Mouse (Mus musculus) kidney, embryonic 15.5 days (tissue): ENCODE measurements at regions not wholly inside any gene's neighbourhood (a gene's known extent, or its start where the extent isn't known, plus 50 kb on each side); places are given as distances from the start of the nearest gene placed in this dataset.

Experiments used
- ATAC-seq: fragments of 200-750 bp; cut with Nextera tagmentation; replicated peaks from 2 replicates; pipeline ENCODE4 v1.8.0; 2017; ENCODE audit warnings: moderate TSS enrichment; ENCODE audit not compliant: low FRiP score
- H3K27ac ChIP-seq: fragments of 300-500 bp; sonication (generic); 2 replicates; pipeline ENCODE4 v1.5.1; 2015; ENCODE audit warnings: mild to moderate bottlenecking, inconsistent platforms
- H3K27me3 ChIP-seq: fragments of 300-500 bp; sonication (generic); 2 replicates; pipeline ENCODE4 v1.6.1; 2015; ENCODE audit warnings: inconsistent platforms
- H3K36me3 ChIP-seq: fragments of 300-500 bp; sonication (generic); 2 replicates; pipeline ENCODE4 v1.6.1; 2015; ENCODE audit warnings: inconsistent platforms
- H3K4me1 ChIP-seq: fragments of 300-500 bp; sonication (generic); 2 replicates; pipeline ENCODE4 v1.6.1; 2015; ENCODE audit warnings: inconsistent platforms
- H3K4me2 ChIP-seq: fragments of 300-500 bp; sonication (generic); 2 replicates; pipeline ENCODE4 v1.6.1; 2015; ENCODE audit warnings: moderate library complexity, mild to moderate bottlenecking, inconsistent platforms
- H3K4me3 ChIP-seq: fragments of 300-500 bp; sonication (generic); replicated peaks from 2 replicates; pipeline ENCODE4 v1.5.1; 2015; ENCODE audit warnings: mild to moderate bottlenecking, inconsistent platforms
- H3K9ac ChIP-seq: fragments of 300-500 bp; sonication (generic); 2 replicates; pipeline ENCODE4 v1.6.1; 2015; ENCODE audit warnings: mild to moderate bottlenecking, inconsistent platforms
- H3K9me3 ChIP-seq: fragments of 300-500 bp; sonication (generic); replicated peaks from 2 replicates; pipeline ENCODE4 v1.6.1; 2016; ENCODE audit warnings: inconsistent platforms
- WGBS: fragments of 180-500 bp; shearing (Covaris S2); methylation state at CpG from one replicate; pipeline ENCODE4 v1.1.7; 2015; ENCODE audit warnings: mixed read lengths; 5-methylcytosine and 5-hydroxymethylcytosine counted together

- no peak for ATAC-seq
- no peaks in the 10 kb centered on the region for H3K36me3 ChIP-seq
- H3K27me3 ChIP-seq: no peaks in the 10 kb centered on the region
Observed at GRCm38 (mm10) chr9:11729732-11730131, 825.2 kb upstream of the Cntn5 start.

GRCm38 (mm10) chr9:11721811-11722210 lies 817.2 kb upstream of the Cntn5 start:
- no peaks in the 10 kb centered on the region for H3K27me3 ChIP-seq
- no peak overlapping the region for H3K27ac ChIP-seq
- no peak overlapping the region for H3K4me3 ChIP-seq
- WGBS: 83% methylated on average over 2 of the region's 2 CpGs
- no peak overlapping the region for H3K9ac ChIP-seq
- no peak overlapping the region for H3K4me2 ChIP-seq
- no peaks in the 10 kb centered on the region for H3K9me3 ChIP-seq
- ATAC-seq: no peak
- H3K36me3 ChIP-seq: no peaks in the 10 kb centered on the region
- H3K4me1 ChIP-seq: no peaks in the 10 kb centered on the region

More at GRCm38 (mm10) chr9:11729732-11730131, 825.2 kb upstream of the Cntn5 start:
- Histone ChIP-seq H3K4me3 (no peak overlapping the region), H3K4me1 (no peaks in the 10 kb centered on the region), H3K27ac (no peak overlapping the region), H3K9ac (no peak overlapping the region), H3K4me2 (no peak overlapping the region), H3K9me3 (no peaks in the 10 kb centered on the region)

- Histone ChIP-seq H3K27me3 (no peaks in the 10 kb centered on the region), H3K27ac (no peak overlapping the region), H3K4me3 (no peak overlapping the region), H3K4me1 (no peaks in the 10 kb centered on the region), H3K4me2 (no peak overlapping the region), H3K9ac (no peak overlapping the region), H3K9me3 (no peaks in the 10 kb centered on the region), H3K36me3 (no peaks in the 10 kb centered on the region)
- 83% methylated on average over 1 of the region's 1 CpGs for whole genome bisulfite sequencing
- no peak for ATAC-seq
Observed at GRCm38 (mm10) chr9:11704647-11705046, 800.1 kb upstream of the Cntn5 start.

- Histone ChIP-seq H3K4me1 (no peaks in the 10 kb centered on the region), H3K27me3 (no peaks in the 10 kb centered on the region), H3K9ac (no peak overlapping the region), H3K27ac (no peak overlapping the region), H3K4me3 (no peak overlapping the region), H3K4me2 (no peak overlapping the region), H3K9me3 (no peaks in the 10 kb centered on the region), H3K36me3 (no peaks in the 10 kb centered on the region)
- WGBS: 85% methylated on average over 3 of the region's 3 CpGs
- no peak for ATAC-seq
Observed at GRCm38 (mm10) chr9:11703150-11703549, 798.6 kb upstream of the Cntn5 start.

GRCm38 (mm10) chr9:11693505-11693904 lies 788.9 kb upstream of the Cntn5 start:
- no peak overlapping the region for H3K9ac ChIP-seq
- no peaks in the 10 kb centered on the region for H3K36me3 ChIP-seq
- no peak overlapping the region for H3K27ac ChIP-seq
- WGBS: 88% methylated on average over 1 of the region's 1 CpGs
- no peaks in the 10 kb centered on the region for H3K4me1 ChIP-seq
- H3K4me2 ChIP-seq: no peak overlapping the region
- H3K4me3 ChIP-seq: no peak overlapping the region
- H3K9me3 ChIP-seq: no peaks in the 10 kb centered on the region
- H3K27me3 ChIP-seq: no peaks in the 10 kb centered on the region
- ATAC-seq: no peak

- Histone ChIP-seq H3K4me3 (no peak overlapping the region), H3K36me3 (no peaks in the 10 kb centered on the region), H3K9me3 (no peaks in the 10 kb centered on the region), H3K4me2 (no peak overlapping the region), H3K27me3 (no peaks in the 10 kb centered on the region), H3K27ac (no peak overlapping the region), H3K9ac (no peak overlapping the region), H3K4me1 (no peaks in the 10 kb centered on the region)
- 34% methylated on average over 2 of the region's 2 CpGs for WGBS
- no peak for ATAC-seq
Observed at GRCm38 (mm10) chr9:11687101-11687500, 782.5 kb upstream of the Cntn5 start.

- Histone ChIP-seq H3K4me2 (no peak overlapping the region), H3K9ac (no peak overlapping the region), H3K9me3 (no peaks in the 10 kb centered on the region), H3K36me3 (no peaks in the 10 kb centered on the region), H3K27ac (no peak overlapping the region), H3K4me3 (no peak overlapping the region), H3K4me1 (no peaks in the 10 kb centered on the region), H3K27me3 (no peaks in the 10 kb centered on the region)
- ATAC-seq: no peak
- WGBS: 82% methylated on average over 3 of the region's 3 CpGs
Observed at GRCm38 (mm10) chr9:11671939-11672338, 767.4 kb upstream of the Cntn5 start.

- H3K27ac ChIP-seq: no peak overlapping the region
- ATAC-seq: no peak
- H3K36me3 ChIP-seq: no peaks in the 10 kb centered on the region
- no peaks in the 10 kb centered on the region for H3K9me3 ChIP-seq
- no peak overlapping the region for H3K4me3 ChIP-seq
- H3K9ac ChIP-seq: no peak overlapping the region
- 13% methylated on average over 1 of the region's 1 CpGs for WGBS
- H3K27me3 ChIP-seq: no peaks in the 10 kb centered on the region
- no peaks in the 10 kb centered on the region for H3K4me1 ChIP-seq
- H3K4me2 ChIP-seq: no peak overlapping the region
Observed at GRCm38 (mm10) chr9:11671243-11671642, 766.7 kb upstream of the Cntn5 start.

GRCm38 (mm10) chr9:11629461-11629860 lies 724.9 kb upstream of the Cntn5 start:
- Histone ChIP-seq H3K27me3 (no peaks in the 10 kb centered on the region), H3K27ac (no peak overlapping the region), H3K4me1 (no peaks in the 10 kb centered on the region), H3K4me2 (no peak overlapping the region), H3K9ac (no peak overlapping the region), H3K36me3 (no peaks in the 10 kb centered on the region), H3K9me3 (no peaks in the 10 kb centered on the region), H3K4me3 (no peak overlapping the region)
- no peak for ATAC-seq
- 65% methylated on average over 2 of the region's 2 CpGs for WGBS

- H3K27ac ChIP-seq: no peak overlapping the region
- WGBS: 88% methylated on average over 2 of the region's 2 CpGs
- peak; percentile 54; the same call in 1 of the 2 replicates for ATAC-seq
- H3K4me2 ChIP-seq: no peak overlapping the region
- no peaks in the 10 kb centered on the region for H3K9me3 ChIP-seq
- H3K4me1 ChIP-seq: no peaks in the 10 kb centered on the region
- no peaks in the 10 kb centered on the region for H3K36me3 ChIP-seq
- no peaks in the 10 kb centered on the region for H3K27me3 ChIP-seq
- no peak overlapping the region for H3K4me3 ChIP-seq
- no peak overlapping the region for H3K9ac ChIP-seq
Observed at GRCm38 (mm10) chr9:11604381-11604780, 699.8 kb upstream of the Cntn5 start.

- no peak overlapping the region for H3K4me2 ChIP-seq
- H3K27me3 ChIP-seq: no peaks in the 10 kb centered on the region
- no peaks in the 10 kb centered on the region for H3K36me3 ChIP-seq
- 34% methylated on average over 3 of the region's 3 CpGs for WGBS
- H3K9ac ChIP-seq: no peak overlapping the region
- ATAC-seq: peak; percentile 77
- no peak overlapping the region for H3K27ac ChIP-seq
- no peaks in the 10 kb centered on the region for H3K4me1 ChIP-seq
- no peaks in the 10 kb centered on the region for H3K9me3 ChIP-seq
- H3K4me3 ChIP-seq: no peak overlapping the region
Observed at GRCm38 (mm10) chr9:11603884-11604283, 699.3 kb upstream of the Cntn5 start.

- Histone ChIP-seq H3K9me3 (no peaks in the 10 kb centered on the region), H3K4me1 (no peaks in the 10 kb centered on the region), H3K4me3 (no peak overlapping the region), H3K9ac (no peak overlapping the region), H3K4me2 (no peak overlapping the region), H3K36me3 (no peaks in the 10 kb centered on the region), H3K27ac (no peak overlapping the region), H3K27me3 (no peaks in the 10 kb centered on the region)
- WGBS: 82% methylated on average over 2 of the region's 2 CpGs
- ATAC-seq: no peak
Observed at GRCm38 (mm10) chr9:11602857-11603256, 698.3 kb upstream of the Cntn5 start.

GRCm38 (mm10) chr9:11579011-11579410 lies 674.4 kb upstream of the Cntn5 start:
- WGBS: 87% methylated on average over 2 of the region's 2 CpGs
- no peaks in the 10 kb centered on the region for H3K36me3 ChIP-seq
- H3K4me1 ChIP-seq: no peaks in the 10 kb centered on the region
- H3K27me3 ChIP-seq: no peaks in the 10 kb centered on the region
- no peak overlapping the region for H3K4me3 ChIP-seq
- no peaks in the 10 kb centered on the region for H3K9me3 ChIP-seq
- H3K4me2 ChIP-seq: no peak overlapping the region
- no peak overlapping the region for H3K9ac ChIP-seq
- no peak overlapping the region for H3K27ac ChIP-seq
- ATAC-seq: no peak
